Mouse (Mus musculus) hindbrain, embryonic 12.5 days (tissue): ENCODE data around the gene Tspan33. TPM values are rescaled to one million over a fixed set of nuclear protein-coding genes. Genes with fewer than 3 reads are reported as not detected.
A peak's percentile ranks its signal among the peaks of the same experiment; 100 is the strongest.

Experiments
- ATAC-seq: fragments of 200-750 bp; cut with Nextera tagmentation; 2 replicates; pipeline ENCODE4 v1.8.0; 2017; ENCODE audit warnings: moderate TSS enrichment; ENCODE audit not compliant: low FRiP score
- H3K27ac ChIP-seq: fragments of 300-500 bp; sonication (generic); 2 replicates; pipeline ENCODE4 v1.5.1; 2016; ENCODE audit warnings: mild to moderate bottlenecking
- H3K27me3 ChIP-seq: fragments of 300-500 bp; sonication (generic); 2 replicates; pipeline ENCODE4 v1.6.1; 2016; ENCODE audit warnings: mild to moderate bottlenecking
- H3K36me3 ChIP-seq: fragments of 300-500 bp; sonication (generic); 2 replicates; pipeline ENCODE4 v1.6.1; 2016; ENCODE audit warnings: mild to moderate bottlenecking
- H3K4me1 ChIP-seq: fragments of 300-500 bp; sonication (generic); 2 replicates; pipeline ENCODE4 v1.6.1; 2016
- H3K4me2 ChIP-seq: fragments of 300-500 bp; sonication (generic); replicated peaks from 2 replicates; pipeline ENCODE4 v1.6.1; 2016; ENCODE audit warnings: mild to moderate bottlenecking
- H3K4me3 ChIP-seq: fragments of 300-500 bp; sonication (generic); 2 replicates; pipeline ENCODE4 v1.5.1; 2016; ENCODE audit warnings: mild to moderate bottlenecking
- H3K9ac ChIP-seq: fragments of 300-500 bp; sonication (generic); 2 replicates; pipeline ENCODE4 v1.6.1; 2016; ENCODE audit warnings: mild to moderate bottlenecking, moderate library complexity
- H3K9me3 ChIP-seq: fragments of 300-500 bp; sonication (generic); replicated peaks from 2 replicates; pipeline ENCODE4 v1.6.1; 2016; ENCODE audit warnings: mild to moderate bottlenecking
- WGBS: fragments of 180-500 bp; shearing (Covaris S2); methylation state at CpG from one replicate; pipeline ENCODE4 v1.1.7; 2016; 5-methylcytosine and 5-hydroxymethylcytosine counted together
- polyA plus RNA-seq: library from polyadenylated mRNA; unstranded; fragments of >200 nt; fragmentation: Nextera tagmentation; extraction: Ambion mirVana; gene quantifications from 2 replicates; pipeline ENCODE4 v1.2.1, GENCODE M21; 2016

Tspan33 gene
- polyA plus RNA-seq, 1 experiment from 2014 or later = 9.2 TPM

DNA sequence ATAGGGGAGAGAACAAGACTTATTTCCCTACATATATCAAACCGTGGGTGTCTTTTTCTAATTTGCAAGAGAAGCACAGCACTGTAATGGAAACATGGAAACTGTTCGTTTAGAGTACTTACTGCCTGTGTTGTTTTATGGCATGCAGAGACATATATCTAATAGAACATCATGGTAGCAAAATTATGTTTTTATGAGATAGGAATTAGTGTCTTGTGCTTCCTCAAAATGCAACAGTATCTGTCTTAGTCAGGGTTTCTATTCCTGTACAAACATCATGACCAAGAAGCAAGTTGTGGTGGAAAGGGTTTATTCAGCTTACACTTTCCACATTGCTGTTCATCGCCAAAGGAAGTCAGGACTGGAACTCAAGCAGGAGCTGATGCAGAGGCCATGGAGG is 8.1 kb downstream of the Tspan33 start:
- H3K9ac ChIP-seq = no peak overlapping the region
- ATAC-seq = no peak
- WGBS = 89% methylated on average over 3 of the region's 3 CpGs
- H3K9me3 ChIP-seq = no peaks in the 10 kb centered on the region
- no peak overlapping the region for H3K4me3 ChIP-seq
- no peaks in the 10 kb centered on the region for H3K36me3 ChIP-seq
- H3K4me2 ChIP-seq = no peak overlapping the region
- H3K27me3 ChIP-seq = peaks cover 4% of the 10 kb centered on the region
- no peak overlapping the region for H3K27ac ChIP-seq
- H3K4me1 ChIP-seq = 0 out of 2 replicates have a peak, but pooled peaks cover 2% of the 10 kb centered on the region

GRCm38 (mm10) chr6:29704143-29704542 is 10.1 kb downstream of the Tspan33 start:
- Histone ChIP-seq H3K9ac (no peak overlapping the region), H3K27ac (no peak overlapping the region), H3K4me2 (no peak overlapping the region), H3K9me3 (no peaks in the 10 kb centered on the region), H3K4me3 (no peak overlapping the region), H3K4me1 (peaks cover 13% of the 10 kb centered on the region), H3K36me3 (no peaks in the 10 kb centered on the region), H3K27me3 (no peaks in the 10 kb centered on the region; the same call in 1 of the 2 replicates)
- WGBS = 90% methylated on average over 5 of the region's 5 CpGs
- ATAC-seq = no peak

- Histone ChIP-seq H3K9ac (no peak overlapping the region), H3K4me3 (no peak overlapping the region), H3K4me2 (0 out of 2 replicates have a peak overlapping the region, but pooled peaks have one; percentile 2), H3K4me1 (peaks cover 18% of the 10 kb centered on the region), H3K27me3 (peaks cover 3% of the 10 kb centered on the region; the same call in 1 of the 2 replicates), H3K9me3 (no peaks in the 10 kb centered on the region), H3K36me3 (no peaks in the 10 kb centered on the region), H3K27ac (0 out of 2 replicates have a peak overlapping the region, but pooled peaks have one; percentile 0)
- WGBS = 13% methylated on average over 2 of the region's 2 CpGs
- peak; percentile 72 for ATAC-seq
Observed at GRCm38 (mm10) chr6:29707902-29708301, 13.9 kb downstream of the Tspan33 start.

DNA sequence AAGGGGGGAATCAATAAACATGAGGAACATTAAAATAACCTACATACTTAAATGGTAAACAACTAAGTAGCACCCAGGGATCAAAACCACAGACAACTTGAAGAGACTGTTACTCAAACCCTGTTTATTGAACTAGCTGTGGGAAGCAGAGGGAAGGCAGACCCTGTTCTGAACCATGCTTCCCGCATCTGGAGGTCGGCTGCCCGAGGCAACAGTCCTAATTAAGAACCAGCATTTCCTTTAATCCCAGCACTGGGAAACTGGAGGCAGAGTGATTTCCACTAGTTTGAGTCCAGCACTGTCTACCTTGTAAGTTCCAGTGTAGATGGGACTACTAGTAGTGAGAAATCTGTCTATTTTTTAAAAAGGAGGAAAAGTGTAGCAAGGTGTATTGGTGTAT is 17.3 kb downstream of the Tspan33 start:
- WGBS = 77% methylated on average over 3 of the region's 3 CpGs
- ATAC-seq = no peak

DNA sequence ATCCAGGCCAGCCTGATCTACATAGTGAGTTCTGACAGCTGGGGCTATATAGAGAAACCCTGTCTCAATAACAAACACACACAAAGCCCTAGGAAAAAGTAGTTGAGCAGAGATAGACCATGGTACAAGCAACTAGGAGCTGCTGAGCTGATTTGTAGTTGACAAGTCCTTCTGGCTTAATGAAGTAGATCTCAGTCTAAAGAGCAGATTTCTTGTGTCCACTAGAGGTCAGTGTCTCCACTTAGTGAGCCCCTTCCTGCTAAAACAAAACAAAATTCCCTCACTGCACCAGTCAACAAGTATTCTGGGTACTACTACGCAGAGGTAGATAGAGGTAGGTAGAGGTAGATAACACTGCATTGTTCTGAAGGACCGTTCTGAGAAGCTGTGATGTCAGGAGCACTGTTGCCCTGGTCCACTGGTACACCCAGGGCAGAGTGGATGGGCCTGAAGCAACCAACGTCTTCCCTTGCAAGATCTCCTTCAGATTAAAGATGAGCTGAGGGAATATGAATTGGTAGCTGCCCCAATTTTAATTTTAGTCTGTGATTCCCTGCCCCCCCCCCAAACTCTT is 18.1 kb downstream of the Tspan33 start:
- Histone ChIP-seq H3K4me1 (peaks cover 18% of the 10 kb centered on the region), H3K27me3 (peaks cover 3% of the 10 kb centered on the region; the same call in 1 of the 2 replicates), H3K9me3 (no peaks in the 10 kb centered on the region), H3K36me3 (no peaks in the 10 kb centered on the region), H3K4me2 (no peak overlapping the region), H3K27ac (no peak overlapping the region), H3K9ac (no peak overlapping the region), H3K4me3 (no peak overlapping the region)
- peak; percentile 55; the same call in 1 of the 2 replicates for ATAC-seq
- WGBS = 50% methylated on average over 3 of the region's 3 CpGs

More for the DNA sequence above, 17.3 kb downstream of the Tspan33 start:
- Histone ChIP-seq H3K27me3 (peaks cover 3% of the 10 kb centered on the region; the same call in 1 of the 2 replicates), H3K4me1 (peaks cover 18% of the 10 kb centered on the region), H3K36me3 (no peaks in the 10 kb centered on the region), H3K9me3 (no peaks in the 10 kb centered on the region), H3K9ac (no peak overlapping the region), H3K4me2 (no peak overlapping the region), H3K4me3 (no peak overlapping the region), H3K27ac (no peak overlapping the region)

DNA sequence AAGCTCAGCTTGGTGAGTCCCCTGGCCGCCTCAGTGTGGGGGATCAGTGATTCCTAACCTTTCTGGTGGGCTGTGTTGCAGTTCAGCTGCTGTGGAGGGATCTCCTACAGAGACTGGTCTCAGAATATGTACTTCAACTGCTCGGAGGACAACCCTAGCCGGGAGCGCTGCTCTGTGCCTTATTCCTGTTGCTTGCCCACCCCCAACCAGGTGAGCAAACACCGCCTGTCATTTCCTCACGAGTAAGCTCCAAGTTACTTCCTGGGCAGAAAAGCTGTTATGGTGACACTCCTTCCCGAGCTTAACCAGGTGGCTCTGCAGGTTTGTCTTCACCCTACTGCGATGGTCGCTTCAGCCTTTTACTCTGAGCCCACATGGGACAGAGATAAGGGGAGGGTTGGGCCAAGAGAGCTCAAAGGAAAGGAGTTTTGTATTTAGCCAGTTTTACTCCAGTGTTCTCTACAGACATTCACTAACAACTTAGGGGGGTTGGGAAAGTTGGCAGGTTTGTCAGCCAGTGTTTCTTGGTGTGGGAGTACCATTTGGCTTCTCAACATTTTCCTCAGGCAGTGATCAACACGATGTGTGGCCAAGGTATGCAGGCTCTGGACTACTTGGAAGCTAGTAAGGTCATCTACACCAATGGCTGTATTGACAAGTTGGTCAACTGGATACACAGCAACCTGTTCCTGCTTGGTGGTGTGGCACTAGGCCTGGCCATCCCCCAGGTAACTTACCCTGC is 22.8 kb downstream of the Tspan33 start:
- no peak for ATAC-seq
- 68% methylated on average over 10 of the region's 10 CpGs for WGBS
- Histone ChIP-seq H3K27ac (no peak overlapping the region), H3K4me3 (no peak overlapping the region), H3K9ac (no peak overlapping the region), H3K4me2 (no peak overlapping the region), H3K4me1 (peaks cover 21% of the 10 kb centered on the region), H3K9me3 (no peaks in the 10 kb centered on the region), H3K27me3 (peaks cover 6% of the 10 kb centered on the region; the same call in 1 of the 2 replicates), H3K36me3 (no peaks in the 10 kb centered on the region)

- no peak overlapping the region; the same call in 1 of the 2 replicates for H3K27ac ChIP-seq
- no peak overlapping the region for H3K4me3 ChIP-seq
- no peaks in the 10 kb centered on the region for H3K36me3 ChIP-seq
- peaks cover 21% of the 10 kb centered on the region for H3K4me1 ChIP-seq
- no peak for ATAC-seq
- peaks cover 9% of the 10 kb centered on the region; the same call in 1 of the 2 replicates for H3K27me3 ChIP-seq
- 60% methylated on average over 10 of the region's 10 CpGs for WGBS
- H3K9ac ChIP-seq = no peak overlapping the region
- peak overlapping the region; percentile 27; the same call in 1 of the 2 replicates for H3K4me2 ChIP-seq
- no peaks in the 10 kb centered on the region for H3K9me3 ChIP-seq
Observed at GRCm38 (mm10) chr6:29717541-29717940, 23.5 kb downstream of the Tspan33 start.

DNA sequence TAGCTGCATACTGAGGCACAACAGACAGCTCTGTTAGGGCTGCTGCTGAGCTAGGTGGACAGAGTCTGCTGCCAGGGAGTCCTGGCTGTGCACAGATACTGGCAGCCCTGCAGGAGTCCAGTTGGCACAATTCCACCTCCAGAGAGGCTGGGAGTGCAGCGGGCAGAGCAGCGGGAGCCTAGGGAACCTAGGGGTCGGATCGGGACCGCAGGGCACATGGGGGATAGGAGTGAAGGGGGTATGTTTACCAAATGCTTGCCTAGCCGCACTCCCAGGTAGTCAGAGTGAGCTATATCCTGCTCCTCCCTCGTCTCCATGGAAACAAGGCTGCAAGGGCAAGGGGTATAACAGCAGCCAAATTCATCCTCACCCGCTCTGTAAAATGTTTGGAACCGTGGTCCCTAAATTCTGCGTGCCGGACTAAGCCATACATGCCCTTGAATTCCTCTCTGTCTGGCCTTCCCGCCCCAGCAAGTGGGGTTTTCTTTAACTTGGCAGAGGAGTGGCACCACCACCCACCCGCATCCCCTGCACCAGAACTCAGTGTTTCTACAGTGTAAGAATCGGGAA is 24.0 kb downstream of the Tspan33 start:
- H3K36me3 ChIP-seq = no peaks in the 10 kb centered on the region
- H3K9ac ChIP-seq = no peak overlapping the region
- ATAC-seq = 0 out of 2 replicates have a peak, but pooled peaks have one; percentile 36
- no peak overlapping the region; the same call in 1 of the 2 replicates for H3K27ac ChIP-seq
- H3K4me2 ChIP-seq = peak overlapping the region; percentile 27
- peaks cover 9% of the 10 kb centered on the region; the same call in 1 of the 2 replicates for H3K27me3 ChIP-seq
- H3K4me3 ChIP-seq = no peak overlapping the region
- WGBS = 22% methylated on average over 14 of the region's 14 CpGs
- H3K9me3 ChIP-seq = no peaks in the 10 kb centered on the region
- peaks cover 21% of the 10 kb centered on the region for H3K4me1 ChIP-seq

DNA sequence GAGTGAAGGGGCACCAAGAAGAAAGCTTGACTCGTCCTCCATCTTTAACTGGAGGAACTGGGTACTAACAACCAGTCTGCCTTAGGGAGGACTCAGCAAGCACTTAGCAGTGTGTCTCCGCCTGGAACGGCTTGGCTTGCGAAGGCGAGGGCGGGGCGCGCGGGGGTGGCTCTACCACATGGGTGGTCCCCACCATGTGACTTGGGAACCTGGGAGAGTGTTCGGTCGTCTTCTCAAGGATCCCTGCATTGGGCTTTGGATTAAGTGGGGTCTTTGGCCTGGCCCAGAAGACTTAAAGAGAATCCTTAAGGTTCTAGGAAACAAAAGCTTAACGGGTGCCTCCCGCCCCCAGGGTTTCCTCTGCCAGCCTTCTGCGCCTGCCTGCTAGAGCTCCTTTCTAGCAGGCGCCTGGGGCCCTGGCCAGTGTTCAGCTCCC is 24.9 kb downstream of the Tspan33 start:
- peaks cover 21% of the 10 kb centered on the region for H3K4me1 ChIP-seq
- no peak overlapping the region for H3K27ac ChIP-seq
- WGBS = 4% methylated on average over 15 of the region's 15 CpGs
- H3K9ac ChIP-seq = peak overlapping the region; percentile 40
- peak overlapping the region; percentile 56 for H3K4me2 ChIP-seq
- peak overlapping the region; percentile 29 for H3K4me3 ChIP-seq
- peak; percentile 76 for ATAC-seq
- H3K27me3 ChIP-seq = peaks cover 9% of the 10 kb centered on the region; the same call in 1 of the 2 replicates
- no peaks in the 10 kb centered on the region for H3K9me3 ChIP-seq
- no peaks in the 10 kb centered on the region for H3K36me3 ChIP-seq

DNA sequence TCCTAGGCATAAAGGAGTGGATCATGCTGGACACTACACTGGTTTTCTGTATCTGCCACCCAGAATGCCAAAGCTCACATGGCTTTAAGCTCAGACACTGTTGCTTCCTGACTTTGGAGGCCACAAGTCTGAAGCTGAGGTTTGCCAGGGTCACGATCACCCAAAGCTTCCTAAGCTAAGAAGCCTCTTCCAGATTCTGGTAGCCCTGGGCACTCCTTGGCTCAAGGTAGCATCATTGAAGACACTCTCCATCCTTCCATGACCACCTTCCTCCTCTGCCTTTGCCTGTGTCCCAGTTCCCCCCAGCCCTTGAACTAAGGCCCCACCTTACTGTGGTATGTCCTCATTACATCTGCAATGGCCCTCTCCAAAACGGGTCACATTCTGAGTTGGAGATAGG is 27.9 kb downstream of the Tspan33 start:
- 79% methylated on average over 2 of the region's 2 CpGs for WGBS

DNA sequence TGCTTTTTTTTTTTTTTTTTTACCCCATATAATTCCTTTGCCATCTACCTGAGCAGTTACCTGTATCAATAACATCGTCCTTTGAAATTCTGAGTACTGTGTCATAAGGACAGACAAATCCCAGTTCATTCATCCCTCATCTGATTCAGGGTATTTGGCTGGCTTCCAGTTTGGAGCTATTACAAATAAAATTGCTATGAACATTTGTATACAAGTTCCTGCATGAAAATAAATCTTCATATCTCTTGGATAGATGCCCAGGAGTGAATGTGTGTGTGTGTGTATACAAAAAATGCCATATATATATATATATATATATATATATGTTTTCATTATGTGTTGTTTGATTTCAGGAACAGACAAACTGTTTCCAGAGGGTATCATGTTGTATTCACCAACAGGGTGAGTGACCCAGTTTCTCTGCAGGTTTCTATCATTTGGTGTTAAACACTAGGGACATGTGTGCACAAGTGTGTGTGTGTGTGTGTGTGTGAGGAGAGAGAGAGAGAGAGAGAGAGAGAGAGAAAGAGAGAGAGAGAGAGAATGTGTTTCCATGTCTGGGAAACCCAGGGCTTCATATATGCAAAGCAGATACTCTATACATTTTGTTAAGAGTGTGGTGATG is 32.7 kb downstream of the Tspan33 start:
- H3K4me2 ChIP-seq = no peak overlapping the region
- peaks cover 3% of the 10 kb centered on the region; the same call in 1 of the 2 replicates for H3K27me3 ChIP-seq
- no peak for ATAC-seq
- H3K9ac ChIP-seq = no peak overlapping the region
- no peaks in the 10 kb centered on the region for H3K9me3 ChIP-seq
- H3K4me1 ChIP-seq = no peaks in the 10 kb centered on the region
- H3K36me3 ChIP-seq = no peaks in the 10 kb centered on the region
- H3K27ac ChIP-seq = no peak overlapping the region
- 92% methylated on average over 1 of the region's 1 CpGs for WGBS
- no peak overlapping the region for H3K4me3 ChIP-seq

More for the DNA sequence above, 27.9 kb downstream of the Tspan33 start:
- H3K4me3 ChIP-seq = no peak overlapping the region
- peaks cover 21% of the 10 kb centered on the region for H3K4me1 ChIP-seq
- peaks cover 9% of the 10 kb centered on the region; the same call in 1 of the 2 replicates for H3K27me3 ChIP-seq
- ATAC-seq = no peak
- H3K4me2 ChIP-seq = no peak overlapping the region
- no peaks in the 10 kb centered on the region for H3K36me3 ChIP-seq
- no peak overlapping the region for H3K9ac ChIP-seq
- H3K9me3 ChIP-seq = no peaks in the 10 kb centered on the region
- H3K27ac ChIP-seq = no peak overlapping the region

GRCm38 (mm10) chr6:29728035-29728434 is 34.0 kb downstream of the Tspan33 start:
- H3K36me3 ChIP-seq = no peaks in the 10 kb centered on the region
- H3K4me2 ChIP-seq = no peak overlapping the region
- ATAC-seq = no peak
- no peak overlapping the region for H3K9ac ChIP-seq
- H3K9me3 ChIP-seq = no peaks in the 10 kb centered on the region
- H3K4me1 ChIP-seq = no peaks in the 10 kb centered on the region
- H3K4me3 ChIP-seq = no peak overlapping the region
- WGBS = 89% methylated on average over 3 of the region's 3 CpGs
- no peak overlapping the region for H3K27ac ChIP-seq
- no peaks in the 10 kb centered on the region for H3K27me3 ChIP-seq
